Mouse (Mus musculus): ENCODE data around the gene Lif. TPM values are rescaled to one million over a fixed set of nuclear protein-coding genes. Genes with fewer than 3 reads are reported as not detected.

Lif gene
- polyA plus RNA-seq, 1 experiment from 2014 or later = 1.2 TPM

DNA sequence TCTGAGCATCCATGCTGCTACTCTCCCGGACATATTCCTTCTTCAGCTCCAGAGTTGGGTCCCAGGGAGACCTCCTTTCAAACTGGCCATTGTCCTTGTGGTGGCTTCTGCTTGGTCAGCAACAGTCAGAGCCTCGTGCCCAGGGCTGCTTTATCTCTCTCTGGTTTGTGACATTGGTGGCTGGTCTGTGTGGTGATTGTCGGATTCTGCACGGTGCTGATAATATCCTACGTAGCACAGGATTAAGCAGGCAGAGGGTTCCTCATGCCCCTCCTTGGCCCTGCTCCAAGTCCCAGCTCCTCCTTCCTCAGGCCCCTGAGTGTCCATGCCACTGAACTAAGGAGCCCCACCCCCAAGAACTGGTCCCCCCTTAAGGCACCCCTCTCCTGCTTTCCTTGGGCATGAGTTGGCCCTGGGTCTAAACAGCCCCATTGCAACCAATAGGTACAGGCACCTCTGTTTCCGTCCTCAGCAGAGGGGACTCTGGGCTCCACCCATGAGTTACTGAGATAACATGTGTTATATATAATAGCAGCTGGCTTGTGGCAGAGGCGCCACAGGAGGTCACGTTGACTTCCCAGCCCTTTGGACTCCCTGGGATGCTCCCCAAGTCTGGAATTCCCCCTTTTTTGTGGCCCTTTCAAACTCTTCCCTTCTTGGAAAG is 35.0 kb downstream of the Lif start:
- Histone ChIP-seq H3K9ac (ENCODE audit: low read depth, low read length) (no peak overlapping the region), H3K4me1 (replicated peaks; ENCODE audit: control insufficient read depth, insufficient read depth, low read length) (no peaks in the 10 kb centered on the region), H3K27me3 (replicated peaks; ENCODE audit: control insufficient read depth, insufficient read depth, low read length) (no peaks in the 10 kb centered on the region; the same call in 1 of the 2 replicates), H3K4me3 (ENCODE audit: low read depth, low read length) (no peak overlapping the region), H3K27ac (ENCODE audit: low read depth, low read length) (no peak overlapping the region), H3K4me2 (replicated peaks; ENCODE audit: low read depth) (no peak overlapping the region), H3K36me3 (ENCODE audit: control insufficient read depth, insufficient read depth) (no peaks in the 10 kb centered on the region), H3K9me3 (ENCODE audit: control insufficient read depth) (no peaks in the 10 kb centered on the region)
- 43% methylated on average over 8 of the region's 8 CpGs for whole genome bisulfite sequencing
- no peak for TF ChIP-seq CTCF (IDR thresholded peaks at IDR 0.05; ENCODE audit: low read depth)
- peak; percentile 52; the same call in 1 of the 2 replicates for ATAC-seq

DNA sequence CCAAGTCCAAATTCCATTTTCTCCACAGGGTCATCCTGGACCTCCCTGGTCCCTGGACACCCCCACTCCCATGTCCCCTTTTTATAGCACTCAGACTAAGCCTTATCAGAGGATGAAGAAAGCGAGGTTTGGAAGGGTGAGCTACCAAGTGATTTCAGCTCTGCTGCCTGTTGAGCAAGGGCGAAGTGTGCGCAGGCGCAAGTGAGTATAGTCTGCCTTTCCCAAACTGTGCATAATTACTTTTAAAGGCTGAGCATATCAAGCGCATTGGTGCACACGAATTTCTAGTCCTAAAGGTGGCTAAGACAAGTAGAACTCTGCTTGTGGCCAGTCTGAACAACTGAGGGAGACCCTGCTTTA is 35.5 kb downstream of the Lif start:
- H3K9ac ChIP-seq (ENCODE audit: low read depth, low read length) = no peak overlapping the region
- TF ChIP-seq CTCF (IDR thresholded peaks at IDR 0.05; ENCODE audit: low read depth) = no peak
- WGBS = 67% methylated on average over 6 of the region's 6 CpGs
- H3K27me3 ChIP-seq (replicated peaks; ENCODE audit: control insufficient read depth, insufficient read depth, low read length) = no peaks in the 10 kb centered on the region; the same call in 1 of the 2 replicates
- H3K9me3 ChIP-seq (ENCODE audit: control insufficient read depth) = no peaks in the 10 kb centered on the region
- ATAC-seq = peak; percentile 20; the same call in 1 of the 2 replicates
- H3K27ac ChIP-seq (ENCODE audit: low read depth, low read length) = no peak overlapping the region
- no peaks in the 10 kb centered on the region for H3K36me3 ChIP-seq (ENCODE audit: control insufficient read depth, insufficient read depth)
- H3K4me3 ChIP-seq (ENCODE audit: low read depth, low read length) = no peak overlapping the region
- H3K4me2 ChIP-seq (replicated peaks; ENCODE audit: low read depth) = no peak overlapping the region
- no peaks in the 10 kb centered on the region for H3K4me1 ChIP-seq (replicated peaks; ENCODE audit: control insufficient read depth, insufficient read depth, low read length)

DNA sequence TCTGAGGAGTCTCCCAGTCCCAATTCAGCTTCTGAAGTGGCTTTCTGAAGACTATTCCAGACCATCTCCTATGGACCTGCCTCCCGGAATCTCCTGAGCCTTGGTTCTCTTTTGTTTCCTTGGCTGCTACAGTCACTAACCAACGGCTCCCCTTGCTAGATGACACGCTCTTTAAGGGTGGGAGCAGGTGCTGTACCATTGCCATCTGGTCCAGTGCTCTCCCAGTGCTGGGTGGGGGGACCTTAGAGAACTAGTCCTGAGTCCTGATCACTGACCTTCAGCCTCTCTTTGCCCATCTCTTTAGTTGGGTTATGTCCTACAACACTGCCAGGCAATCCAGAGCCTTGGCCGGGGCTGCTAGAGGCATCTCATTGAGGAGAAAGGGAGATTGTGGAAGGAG is 36.1 kb downstream of the Lif start:
- Histone ChIP-seq H3K27ac (ENCODE audit: low read depth, low read length) (no peak overlapping the region), H3K4me1 (replicated peaks; ENCODE audit: control insufficient read depth, insufficient read depth, low read length) (no peaks in the 10 kb centered on the region), H3K36me3 (ENCODE audit: control insufficient read depth, insufficient read depth) (no peaks in the 10 kb centered on the region), H3K4me3 (ENCODE audit: low read depth, low read length) (no peak overlapping the region), H3K9me3 (ENCODE audit: control insufficient read depth) (no peaks in the 10 kb centered on the region), H3K4me2 (replicated peaks; ENCODE audit: low read depth) (no peak overlapping the region), H3K27me3 (replicated peaks; ENCODE audit: control insufficient read depth, insufficient read depth, low read length) (no peaks in the 10 kb centered on the region; the same call in 1 of the 2 replicates), H3K9ac (ENCODE audit: low read depth, low read length) (no peak overlapping the region)
- 90% methylated on average over 4 of the region's 4 CpGs for WGBS
- no peak for ATAC-seq
- no peak for TF ChIP-seq CTCF (IDR thresholded peaks at IDR 0.05; ENCODE audit: low read depth)

DNA sequence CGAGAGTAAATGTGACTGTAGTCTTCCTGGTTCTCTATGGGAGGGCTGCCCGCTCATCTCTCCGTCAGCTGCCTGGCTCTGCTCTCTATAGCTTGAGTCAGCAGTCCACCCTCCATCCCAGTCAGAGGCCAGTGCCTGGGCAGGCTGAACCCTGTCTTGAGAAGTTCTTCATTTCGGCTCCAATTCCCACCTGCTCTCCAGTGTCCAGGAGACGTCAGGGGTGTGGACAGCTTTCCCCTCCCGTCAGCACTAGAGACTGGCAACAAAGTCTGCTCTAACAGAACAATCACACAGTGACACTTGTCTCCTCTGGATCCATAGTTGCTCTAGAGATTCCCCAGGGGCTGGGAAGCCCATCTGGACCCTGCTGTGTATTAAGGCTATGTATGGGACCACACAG is 36.7 kb downstream of the Lif start:
- no peaks in the 10 kb centered on the region; the same call in 1 of the 2 replicates for H3K27me3 ChIP-seq (replicated peaks; ENCODE audit: control insufficient read depth, insufficient read depth, low read length)
- H3K27ac ChIP-seq (ENCODE audit: low read depth, low read length) = no peak overlapping the region
- no peak for ATAC-seq
- H3K4me1 ChIP-seq (replicated peaks; ENCODE audit: control insufficient read depth, insufficient read depth, low read length) = no peaks in the 10 kb centered on the region
- WGBS = 80% methylated on average over 6 of the region's 6 CpGs
- no peak overlapping the region for H3K9ac ChIP-seq (ENCODE audit: low read depth, low read length)
- no peaks in the 10 kb centered on the region for H3K36me3 ChIP-seq (ENCODE audit: control insufficient read depth, insufficient read depth)
- H3K9me3 ChIP-seq (ENCODE audit: control insufficient read depth) = no peaks in the 10 kb centered on the region
- no peak overlapping the region for H3K4me3 ChIP-seq (ENCODE audit: low read depth, low read length)
- TF ChIP-seq CTCF (IDR thresholded peaks at IDR 0.05; ENCODE audit: low read depth) = no peak
- H3K4me2 ChIP-seq (replicated peaks; ENCODE audit: low read depth) = no peak overlapping the region

DNA sequence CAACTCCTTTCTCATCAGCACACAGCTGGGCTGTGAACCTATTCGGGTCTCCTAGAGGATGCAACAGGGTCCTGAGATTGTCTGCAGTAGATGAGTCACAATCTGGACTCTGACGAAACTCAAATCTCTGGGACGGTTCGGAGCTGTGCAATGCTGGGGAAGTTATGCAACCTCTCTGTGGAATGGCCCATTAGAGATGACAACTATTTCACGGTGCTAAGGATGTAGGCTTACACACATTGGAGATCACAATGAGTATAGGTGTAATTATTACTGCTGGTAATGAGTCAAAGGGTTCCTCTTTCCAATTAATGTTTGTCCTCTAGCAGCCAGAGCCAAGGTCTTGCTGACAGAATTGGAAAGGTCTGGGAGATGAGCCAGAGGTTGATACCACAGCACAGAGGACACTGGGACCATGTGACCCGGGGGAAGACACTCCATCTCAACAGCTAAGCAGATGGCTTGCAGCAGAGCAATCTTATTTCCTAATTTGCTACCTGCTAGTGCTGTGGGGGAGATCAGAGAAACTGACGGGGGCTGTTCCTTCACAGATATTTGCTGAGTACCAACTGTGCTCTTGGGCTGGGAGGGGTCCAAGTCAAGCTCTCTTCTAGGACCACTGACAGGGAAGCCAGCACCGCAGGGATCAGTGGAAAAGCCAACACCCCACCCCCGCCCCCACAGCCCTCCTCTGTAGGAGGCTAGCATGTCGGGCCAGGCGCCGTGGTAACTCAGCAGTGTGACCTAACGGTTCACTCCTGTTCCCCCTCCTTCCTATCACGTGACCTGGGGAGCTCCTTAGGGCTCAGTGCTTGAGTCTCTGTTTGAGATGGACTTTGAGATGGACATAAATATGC is 37.4 kb downstream of the Lif start:
- H3K9me3 ChIP-seq (ENCODE audit: control insufficient read depth) = no peaks in the 10 kb centered on the region
- no peaks in the 10 kb centered on the region for H3K36me3 ChIP-seq (ENCODE audit: control insufficient read depth, insufficient read depth)
- H3K9ac ChIP-seq (ENCODE audit: low read depth, low read length) = no peak overlapping the region
- no peak for TF ChIP-seq CTCF (IDR thresholded peaks at IDR 0.05; ENCODE audit: low read depth)
- no peak overlapping the region for H3K27ac ChIP-seq (ENCODE audit: low read depth, low read length)
- H3K4me2 ChIP-seq (replicated peaks; ENCODE audit: low read depth) = no peak overlapping the region
- 37% methylated on average over 14 of the region's 14 CpGs for WGBS
- no peak overlapping the region for H3K4me3 ChIP-seq (ENCODE audit: low read depth, low read length)
- no peak for ATAC-seq
- no peaks in the 10 kb centered on the region; the same call in 1 of the 2 replicates for H3K27me3 ChIP-seq (replicated peaks; ENCODE audit: control insufficient read depth, insufficient read depth, low read length)
- no peaks in the 10 kb centered on the region for H3K4me1 ChIP-seq (replicated peaks; ENCODE audit: control insufficient read depth, insufficient read depth, low read length)

DNA sequence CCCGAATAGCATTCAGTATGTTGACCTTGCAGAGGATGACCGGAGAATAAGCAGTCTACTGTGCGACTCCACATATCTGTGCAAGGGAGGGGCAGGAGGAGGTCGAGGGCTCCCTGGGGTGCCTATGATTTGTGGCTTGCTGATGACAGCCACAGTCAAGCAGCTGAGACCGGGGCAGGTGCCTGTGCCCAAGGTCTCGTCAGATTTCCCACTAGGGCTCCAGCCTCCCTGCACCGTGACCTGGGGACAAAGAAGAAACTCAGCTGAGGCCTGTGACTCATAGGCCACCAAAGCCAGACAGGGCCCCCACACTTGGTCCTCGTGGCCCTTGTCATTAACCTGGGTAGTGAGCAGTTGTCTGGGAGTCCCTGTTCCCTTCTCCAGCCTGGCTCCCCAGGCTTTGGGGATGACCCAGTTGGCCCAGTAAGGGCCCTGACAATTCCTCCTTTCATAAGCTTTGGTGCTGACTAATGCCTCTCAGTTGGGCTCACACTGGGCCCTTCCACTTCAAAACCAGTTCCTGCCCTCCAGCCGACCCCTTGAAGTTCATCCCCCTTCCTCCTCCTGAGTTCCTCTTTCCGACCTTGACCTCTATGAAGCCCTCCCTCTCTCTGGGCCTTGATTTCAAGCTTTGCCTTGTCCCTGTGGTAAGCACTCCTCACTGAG is 39.4 kb downstream of the Lif start:
- no peak overlapping the region for H3K4me3 ChIP-seq (ENCODE audit: low read depth, low read length)
- no peak overlapping the region for H3K27ac ChIP-seq (ENCODE audit: low read depth, low read length)
- H3K9me3 ChIP-seq (ENCODE audit: control insufficient read depth) = no peaks in the 10 kb centered on the region
- no peaks in the 10 kb centered on the region; the same call in 1 of the 2 replicates for H3K27me3 ChIP-seq (replicated peaks; ENCODE audit: control insufficient read depth, insufficient read depth, low read length)
- no peak for ATAC-seq
- TF ChIP-seq CTCF (IDR thresholded peaks at IDR 0.05; ENCODE audit: low read depth) = no peak
- H3K4me2 ChIP-seq (replicated peaks; ENCODE audit: low read depth) = no peak overlapping the region
- WGBS = 68% methylated on average over 10 of the region's 10 CpGs
- no peaks in the 10 kb centered on the region for H3K36me3 ChIP-seq (ENCODE audit: control insufficient read depth, insufficient read depth)
- H3K4me1 ChIP-seq (replicated peaks; ENCODE audit: control insufficient read depth, insufficient read depth, low read length) = no peaks in the 10 kb centered on the region
- H3K9ac ChIP-seq (ENCODE audit: low read depth, low read length) = no peak overlapping the region

Measured in intestine, postnatal 0 days (tissue).